Mouse (Mus musculus): ENCODE data around the gene Olfr1477. TPM values are rescaled to one million over a fixed set of nuclear protein-coding genes. Genes with fewer than 3 reads are reported as not detected.
"Not testable (repeated sequence)": the region's sequence is repeated elsewhere in the genome, so short reads cannot be mapped to it uniquely, and the experiment has no call there.

Gene Olfr1477
- polyA plus RNA-seq (2016; fragmentation: Nextera tagmentation; extraction: Ambion mirVana) = not detected in 2 replicates

- 75% methylated on average over 3 of the region's 3 CpGs for WGBS
- Histone ChIP-seq H3K4me1 (replicated peaks) (no peaks in the 10 kb centered on the region), H3K9me3 (peaks cover 41% of the 10 kb centered on the region), H3K27ac (no peak within 1 kb of the TSS), H3K27me3 (ENCODE audit: insufficient read depth, poor library complexity, severe bottlenecking) (no peaks in the 10 kb centered on the region), H3K36me3 (no peaks in the 10 kb centered on the region), H3K4me3 (no peak within 1 kb of the TSS)
- no peak for DNase-seq (ENCODE audit: low spot score)
Observed at GRCm38 (mm10) chr19:13500246-13500645, at the start of gene Olfr1477. Gene Olfr1477 (plus strand): TSS chr19:13500546.

- Histone ChIP-seq H3K27ac (no peak within 1 kb of the TSS), H3K27me3 (ENCODE audit: insufficient read depth, poor library complexity, severe bottlenecking) (no peaks in the 10 kb centered on the region), H3K4me3 (no peak within 1 kb of the TSS), H3K4me1 (replicated peaks) (no peaks in the 10 kb centered on the region), H3K9me3 (peaks cover 27% of the 10 kb centered on the region), H3K36me3 (no peaks in the 10 kb centered on the region)
- no peak for DNase-seq (ENCODE audit: low spot score)
- 85% methylated on average over 1 of the region's 1 CpGs for WGBS
Observed at GRCm38 (mm10) chr19:13455986-13456385, 44.4 kb upstream of the Olfr1477 start, which contains the start of gene Olfr1472. Gene Olfr1472 (minus strand): TSS chr19:13456086.

- 83% methylated on average over 4 of the region's 4 CpGs for WGBS
- H3K27me3 ChIP-seq (ENCODE audit: insufficient read depth, poor library complexity, severe bottlenecking); H3K4me3 ChIP-seq; H3K4me1 ChIP-seq (replicated peaks); DNase-seq (ENCODE audit: low spot score); H3K27ac ChIP-seq; H3K9me3 ChIP-seq; H3K36me3 ChIP-seq: not testable (repeated sequence)
Observed at GRCm38 (mm10) chr19:13469265-13469664, 31.1 kb upstream of the Olfr1477 start, which contains the start of gene Olfr1474. Gene Olfr1474 (plus strand): TSS chr19:13469565.

- H3K4me1 ChIP-seq (replicated peaks) = no peaks in the 10 kb centered on the region
- H3K4me3 ChIP-seq = no peak within 1 kb of the TSS
- no peaks in the 10 kb centered on the region for H3K27me3 ChIP-seq (ENCODE audit: insufficient read depth, poor library complexity, severe bottlenecking)
- no peak for DNase-seq (ENCODE audit: low spot score)
- H3K9me3 ChIP-seq = no peaks in the 10 kb centered on the region
- H3K36me3 ChIP-seq = no peaks in the 10 kb centered on the region
- no peak within 1 kb of the TSS for H3K27ac ChIP-seq
Observed at GRCm38 (mm10) chr19:13480096-13480495, 20.2 kb upstream of the Olfr1477 start, which contains the start of gene Olfr1475. Gene Olfr1475 (minus strand): TSS chr19:13480196.

- H3K4me1 ChIP-seq (replicated peaks) = no peaks in the 10 kb centered on the region
- peaks cover 29% of the 10 kb centered on the region for H3K9me3 ChIP-seq
- no peaks in the 10 kb centered on the region for H3K27me3 ChIP-seq (ENCODE audit: insufficient read depth, poor library complexity, severe bottlenecking)
- H3K27ac ChIP-seq = no peak within 1 kb of the TSS
- H3K36me3 ChIP-seq = no peaks in the 10 kb centered on the region
- no peak for DNase-seq (ENCODE audit: low spot score)
- no peak within 1 kb of the TSS for H3K4me3 ChIP-seq
- WGBS = 86% methylated on average over 2 of the region's 2 CpGs
Observed at GRCm38 (mm10) chr19:13527613-13528012, 27.3 kb downstream of the Olfr1477 start, which contains the start of gene Olfr1480. Gene Olfr1480 (plus strand): TSS chr19:13527913.

Other genes with a start within 250 kb of the Olfr1477 start
- gene Olfr1465, start 185.0 kb upstream of the Olfr1477 start, polyA plus RNA-seq (2016; fragmentation: Nextera tagmentation; extraction: Ambion mirVana) = not detected in 2 replicates
- gene Olfr1466, start 161.7 kb upstream of the Olfr1477 start, polyA plus RNA-seq (2016; fragmentation: Nextera tagmentation; extraction: Ambion mirVana) = not detected in 2 replicates
- gene Olfr1467, start 138.3 kb upstream of the Olfr1477 start, polyA plus RNA-seq (2016; fragmentation: Nextera tagmentation; extraction: Ambion mirVana) = not detected in 2 replicates
- not detected in 2 replicates for gene Olfr1469, start 92.7 kb upstream of the Olfr1477 start, polyA plus RNA-seq (2016; fragmentation: Nextera tagmentation; extraction: Ambion mirVana)
- not detected in 2 replicates for gene Olfr1471, start 57.1 kb upstream of the Olfr1477 start, polyA plus RNA-seq (2016; fragmentation: Nextera tagmentation; extraction: Ambion mirVana)
- not detected in 2 replicates for gene Olfr1472, start 44.5 kb upstream of the Olfr1477 start, polyA plus RNA-seq (2016; fragmentation: Nextera tagmentation; extraction: Ambion mirVana)
- gene Olfr1474, start 31.0 kb upstream of the Olfr1477 start, polyA plus RNA-seq (2016; fragmentation: Nextera tagmentation; extraction: Ambion mirVana) = not detected in 2 replicates
- gene Olfr1475, start 20.4 kb upstream of the Olfr1477 start, polyA plus RNA-seq (2016; fragmentation: Nextera tagmentation; extraction: Ambion mirVana) = not detected in 2 replicates
- not detected in 2 replicates for gene Olfr1480, start 27.4 kb downstream of the Olfr1477 start, polyA plus RNA-seq (2016; fragmentation: Nextera tagmentation; extraction: Ambion mirVana)
- not detected in 2 replicates for gene Olfr1484, start 83.0 kb downstream of the Olfr1477 start, polyA plus RNA-seq (2016; fragmentation: Nextera tagmentation; extraction: Ambion mirVana)
- gene Olfr1487, start 116.8 kb downstream of the Olfr1477 start, polyA plus RNA-seq (2016; fragmentation: Nextera tagmentation; extraction: Ambion mirVana) = not detected in 2 replicates
- not detected in 2 replicates for gene Olfr1489, start 131.1 kb downstream of the Olfr1477 start, polyA plus RNA-seq (2016; fragmentation: Nextera tagmentation; extraction: Ambion mirVana)
- not detected in 2 replicates for gene Olfr1490, start 150.5 kb downstream of the Olfr1477 start, polyA plus RNA-seq (2016; fragmentation: Nextera tagmentation; extraction: Ambion mirVana)
- gene Olfr1491, start 196.7 kb downstream of the Olfr1477 start, polyA plus RNA-seq (2016; fragmentation: Nextera tagmentation; extraction: Ambion mirVana) = not detected in 2 replicates
- gene Olfr1493-ps1, start 222.7 kb downstream of the Olfr1477 start, polyA plus RNA-seq (2016; fragmentation: Nextera tagmentation; extraction: Ambion mirVana) = not detected in 2 replicates
- not detected in 2 replicates for gene Olfr1494, start 239.2 kb downstream of the Olfr1477 start, polyA plus RNA-seq (2016; fragmentation: Nextera tagmentation; extraction: Ambion mirVana)